Mouse (Mus musculus): ENCODE data around the gene Tmco4. TPM values are rescaled to one million over a fixed set of nuclear protein-coding genes. Genes with fewer than 3 reads are reported as not detected.

The Tmco4 gene
- polyA plus RNA-seq, 1 experiment from 2014 or later, result 1.8 TPM

- no peak overlapping the region for H3K27ac ChIP-seq (ENCODE audit: low read depth, low read length)
- 14% methylated on average over 29 of the region's 29 CpGs for WGBS
- peaks cover 38% of the 10 kb centered on the region for H3K27me3 ChIP-seq (replicated peaks; ENCODE audit: control insufficient read depth, insufficient read depth, low read length)
- H3K9ac ChIP-seq (ENCODE audit: low read depth, low read length), result peak overlapping the region; percentile 50
- peaks cover 20% of the 10 kb centered on the region for H3K4me1 ChIP-seq (ENCODE audit: control insufficient read depth, insufficient read depth, low read depth, low read length)
- H3K4me2 ChIP-seq (ENCODE audit: low read length), result peak overlapping the region; percentile 94
- ATAC-seq, result 0 out of 2 replicates have a peak, but pooled peaks have one; percentile 12
- peak overlapping the region; percentile 71 for H3K4me3 ChIP-seq (ENCODE audit: low read length)
- no peaks in the 10 kb centered on the region for H3K36me3 ChIP-seq (ENCODE audit: control insufficient read depth, insufficient read depth, low read length)
- H3K9me3 ChIP-seq (ENCODE audit: control insufficient read depth, low read length), result no peaks in the 10 kb centered on the region
Observed at GRCm38 (mm10) chr4:139074060-139074459, 101.4 kb downstream of the Tmco4 start.

- Histone ChIP-seq H3K4me2 (ENCODE audit: low read length) (peak within 1 kb of the TSS; percentile 94), H3K36me3 (ENCODE audit: control insufficient read depth, insufficient read depth, low read length) (no peaks in the 10 kb centered on the region), H3K9ac (ENCODE audit: low read depth, low read length) (peak within 1 kb of the TSS; percentile 78), H3K27ac (ENCODE audit: low read depth, low read length) (peak within 1 kb of the TSS; percentile 23; the same call in 1 of the 2 replicates), H3K27me3 (replicated peaks; ENCODE audit: control insufficient read depth, insufficient read depth, low read length) (peaks cover 38% of the 10 kb centered on the region), H3K4me3 (ENCODE audit: low read length) (peak within 1 kb of the TSS; percentile 71), H3K4me1 (ENCODE audit: control insufficient read depth, insufficient read depth, low read depth, low read length) (peaks cover 21% of the 10 kb centered on the region), H3K9me3 (ENCODE audit: control insufficient read depth, low read length) (no peaks in the 10 kb centered on the region)
- WGBS, result under 1% methylated on average over 77 of the region's 77 CpGs
- ATAC-seq, result peak; percentile 51
Observed at GRCm38 (mm10) chr4:139075041-139075711, 102.5 kb downstream of the Tmco4 start, which contains the start of gene Htr6. TSS of gene Htr6 (minus strand) at chr4:139075570.

GRCm38 (mm10) chr4:139075915-139076314 is 103.2 kb downstream of the Tmco4 start:
- Histone ChIP-seq H3K27me3 (replicated peaks; ENCODE audit: control insufficient read depth, insufficient read depth, low read length) (peaks cover 38% of the 10 kb centered on the region), H3K4me1 (ENCODE audit: control insufficient read depth, insufficient read depth, low read depth, low read length) (peaks cover 21% of the 10 kb centered on the region), H3K4me2 (ENCODE audit: low read length) (peak overlapping the region; percentile 94), H3K9me3 (ENCODE audit: control insufficient read depth, low read length) (no peaks in the 10 kb centered on the region), H3K9ac (ENCODE audit: low read depth, low read length) (no peak overlapping the region), H3K4me3 (ENCODE audit: low read length) (peak overlapping the region; percentile 71), H3K36me3 (ENCODE audit: control insufficient read depth, insufficient read depth, low read length) (no peaks in the 10 kb centered on the region), H3K27ac (ENCODE audit: low read depth, low read length) (no peak overlapping the region)
- no peak for ATAC-seq
- 20% methylated on average over 5 of the region's 5 CpGs for WGBS

GRCm38 (mm10) chr4:139078313-139078712 is 105.6 kb downstream of the Tmco4 start:
- H3K27ac ChIP-seq (ENCODE audit: low read depth, low read length), result no peak overlapping the region
- 35% methylated on average over 2 of the region's 2 CpGs for WGBS

GRCm38 (mm10) chr4:139078726-139079125 is 106.0 kb downstream of the Tmco4 start:
- Histone ChIP-seq H3K4me1 (ENCODE audit: control insufficient read depth, insufficient read depth, low read depth, low read length) (peaks cover 41% of the 10 kb centered on the region), H3K36me3 (ENCODE audit: control insufficient read depth, insufficient read depth, low read length) (no peaks in the 10 kb centered on the region), H3K9ac (ENCODE audit: low read depth, low read length) (no peak overlapping the region), H3K4me3 (ENCODE audit: low read length) (no peak overlapping the region), H3K27me3 (replicated peaks; ENCODE audit: control insufficient read depth, insufficient read depth, low read length) (peaks cover 27% of the 10 kb centered on the region), H3K4me2 (ENCODE audit: low read length) (no peak overlapping the region), H3K27ac (ENCODE audit: low read depth, low read length) (no peak overlapping the region), H3K9me3 (ENCODE audit: control insufficient read depth, low read length) (no peaks in the 10 kb centered on the region)
- ATAC-seq, result no peak
- 17% methylated on average over 4 of the region's 4 CpGs for whole genome bisulfite sequencing

More at GRCm38 (mm10) chr4:139078313-139078712, 105.6 kb downstream of the Tmco4 start:
- Histone ChIP-seq H3K9ac (ENCODE audit: low read depth, low read length) (no peak overlapping the region), H3K36me3 (ENCODE audit: control insufficient read depth, insufficient read depth, low read length) (no peaks in the 10 kb centered on the region), H3K4me1 (ENCODE audit: control insufficient read depth, insufficient read depth, low read depth, low read length) (peaks cover 37% of the 10 kb centered on the region), H3K4me3 (ENCODE audit: low read length) (no peak overlapping the region), H3K4me2 (ENCODE audit: low read length) (no peak overlapping the region), H3K9me3 (ENCODE audit: control insufficient read depth, low read length) (no peaks in the 10 kb centered on the region), H3K27me3 (replicated peaks; ENCODE audit: control insufficient read depth, insufficient read depth, low read length) (peaks cover 32% of the 10 kb centered on the region)
- ATAC-seq, result no peak

GRCm38 (mm10) chr4:139079439-139079838 is 106.8 kb downstream of the Tmco4 start:
- Histone ChIP-seq H3K36me3 (ENCODE audit: control insufficient read depth, insufficient read depth, low read length) (no peaks in the 10 kb centered on the region), H3K9me3 (ENCODE audit: control insufficient read depth, low read length) (no peaks in the 10 kb centered on the region), H3K4me1 (ENCODE audit: control insufficient read depth, insufficient read depth, low read depth, low read length) (peaks cover 36% of the 10 kb centered on the region), H3K27me3 (replicated peaks; ENCODE audit: control insufficient read depth, insufficient read depth, low read length) (peaks cover 20% of the 10 kb centered on the region), H3K9ac (ENCODE audit: low read depth, low read length) (no peak overlapping the region), H3K27ac (ENCODE audit: low read depth, low read length) (no peak overlapping the region), H3K4me2 (ENCODE audit: low read length) (no peak overlapping the region), H3K4me3 (ENCODE audit: low read length) (no peak overlapping the region)
- no peak for ATAC-seq
- WGBS, result 65% methylated on average over 11 of the region's 11 CpGs

GRCm38 (mm10) chr4:139080259-139080658 is 107.6 kb downstream of the Tmco4 start:
- 95% methylated on average over 7 of the region's 7 CpGs for WGBS

GRCm38 (mm10) chr4:139081270-139081931 is 108.7 kb downstream of the Tmco4 start:
- H3K9me3 ChIP-seq (ENCODE audit: control insufficient read depth, low read length), result no peaks in the 10 kb centered on the region
- H3K36me3 ChIP-seq (ENCODE audit: control insufficient read depth, insufficient read depth, low read length), result no peaks in the 10 kb centered on the region
- H3K27me3 ChIP-seq (replicated peaks; ENCODE audit: control insufficient read depth, insufficient read depth, low read length), result peaks cover 6% of the 10 kb centered on the region
- H3K4me1 ChIP-seq (ENCODE audit: control insufficient read depth, insufficient read depth, low read depth, low read length), result peaks cover 23% of the 10 kb centered on the region
- no peak overlapping the region for H3K4me2 ChIP-seq (ENCODE audit: low read length)
- no peak overlapping the region for H3K4me3 ChIP-seq (ENCODE audit: low read length)
- 0 out of 2 replicates have a peak overlapping the region, but pooled peaks have one; percentile 40 for H3K27ac ChIP-seq (ENCODE audit: low read depth, low read length)
- H3K9ac ChIP-seq (ENCODE audit: low read depth, low read length), result no peak overlapping the region
- WGBS, result 56% methylated on average over 18 of the region's 18 CpGs
- no peak for ATAC-seq

More at GRCm38 (mm10) chr4:139080259-139080658, 107.6 kb downstream of the Tmco4 start:
- Histone ChIP-seq H3K4me3 (ENCODE audit: low read length) (no peak overlapping the region), H3K9me3 (ENCODE audit: control insufficient read depth, low read length) (no peaks in the 10 kb centered on the region), H3K27me3 (replicated peaks; ENCODE audit: control insufficient read depth, insufficient read depth, low read length) (peaks cover 15% of the 10 kb centered on the region), H3K4me1 (ENCODE audit: control insufficient read depth, insufficient read depth, low read depth, low read length) (peaks cover 29% of the 10 kb centered on the region), H3K4me2 (ENCODE audit: low read length) (no peak overlapping the region), H3K36me3 (ENCODE audit: control insufficient read depth, insufficient read depth, low read length) (no peaks in the 10 kb centered on the region), H3K9ac (ENCODE audit: low read depth, low read length) (no peak overlapping the region), H3K27ac (ENCODE audit: low read depth, low read length) (no peak overlapping the region)
- no peak for ATAC-seq

Data from hindbrain, embryonic 16.5 days (tissue).